Mouse (Mus musculus): Measurements from ENCODE around the gene Sspo. TPM values are rescaled to one million over a fixed set of nuclear protein-coding genes. Genes with fewer than 3 reads are reported as not detected.
A peak's percentile ranks its signal among the peaks of the same experiment; 100 is the strongest.
"Not testable (repeated sequence)": the region's sequence is repeated elsewhere in the genome, so short reads cannot be mapped to it uniquely, and the experiment has no call there.

Gene Sspo
- polyA plus RNA-seq, 1 experiment from 2014 or later = 0.14 TPM

DNA sequence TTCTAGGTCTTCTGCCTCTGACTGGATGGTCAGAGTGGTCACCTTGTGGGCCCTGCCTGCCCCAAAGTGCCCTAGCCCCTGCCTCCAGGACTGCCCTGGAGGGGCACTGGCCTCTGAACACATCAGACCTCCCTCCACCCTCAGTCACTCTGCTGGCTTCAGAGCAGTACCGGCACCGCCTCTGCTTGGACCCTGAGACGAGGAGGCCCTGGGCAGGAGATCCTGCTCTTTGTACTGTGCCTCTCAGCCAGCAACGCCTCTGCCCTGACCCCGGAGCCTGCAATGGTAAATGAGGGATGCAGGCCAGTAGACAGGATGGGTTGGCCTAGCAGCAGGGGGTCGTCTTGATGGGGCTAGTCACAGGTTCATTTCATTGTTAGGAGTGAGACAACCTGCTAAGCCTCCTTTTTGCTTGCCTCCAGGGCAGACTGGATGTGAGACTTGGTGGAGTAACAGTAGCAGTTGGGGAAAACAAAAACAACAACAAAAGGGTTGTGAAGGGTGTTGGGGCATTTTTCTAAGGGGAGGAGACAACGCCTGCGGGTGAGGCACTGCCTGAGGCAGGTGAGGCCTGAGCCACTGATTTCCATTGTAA, 45.2 kb downstream of the Sspo start:
- Histone ChIP-seq H3K27ac (ENCODE audit: low read length) (no peak overlapping the region), H3K27me3 (ENCODE audit: control insufficient read depth, insufficient read depth, low read depth, low read length) (no peaks in the 10 kb centered on the region), H3K36me3 (ENCODE audit: control insufficient read depth, insufficient read depth, low read length) (no peaks in the 10 kb centered on the region), H3K4me1 (replicated peaks; ENCODE audit: control insufficient read depth, insufficient read depth, low read length) (peaks cover 3% of the 10 kb centered on the region; the same call in 1 of the 2 replicates), H3K4me2 (ENCODE audit: low read depth, low read length) (no peak overlapping the region), H3K4me3 (ENCODE audit: low read length) (no peak overlapping the region), H3K9me3 (ENCODE audit: control insufficient read depth, low read length) (no peaks in the 10 kb centered on the region), H3K9ac (ENCODE audit: low read length) (no peak overlapping the region)
- 36% methylated on average over 8 of the region's 8 CpGs for WGBS
- ATAC-seq (ENCODE audit: low read depth) = no peak

- no peak overlapping the region for H3K9ac ChIP-seq (ENCODE audit: low read length)
- no peak overlapping the region for H3K4me3 ChIP-seq (ENCODE audit: low read length)
- no peak for ATAC-seq (ENCODE audit: low read depth)
- H3K4me1 ChIP-seq (replicated peaks; ENCODE audit: control insufficient read depth, insufficient read depth, low read length) = no peaks in the 10 kb centered on the region
- no peak overlapping the region for H3K4me2 ChIP-seq (ENCODE audit: low read depth, low read length)
- H3K27ac ChIP-seq (ENCODE audit: low read length) = no peak overlapping the region
- 85% methylated on average over 4 of the region's 4 CpGs for WGBS
- H3K27me3 ChIP-seq (ENCODE audit: control insufficient read depth, insufficient read depth, low read depth, low read length) = no peaks in the 10 kb centered on the region
- no peaks in the 10 kb centered on the region for H3K36me3 ChIP-seq (ENCODE audit: control insufficient read depth, insufficient read depth, low read length)
- no peaks in the 10 kb centered on the region for H3K9me3 ChIP-seq (ENCODE audit: control insufficient read depth, low read length)
Measured at GRCm38 (mm10) chr6:48497521-48497920, 49.5 kb downstream of the Sspo start.

DNA sequence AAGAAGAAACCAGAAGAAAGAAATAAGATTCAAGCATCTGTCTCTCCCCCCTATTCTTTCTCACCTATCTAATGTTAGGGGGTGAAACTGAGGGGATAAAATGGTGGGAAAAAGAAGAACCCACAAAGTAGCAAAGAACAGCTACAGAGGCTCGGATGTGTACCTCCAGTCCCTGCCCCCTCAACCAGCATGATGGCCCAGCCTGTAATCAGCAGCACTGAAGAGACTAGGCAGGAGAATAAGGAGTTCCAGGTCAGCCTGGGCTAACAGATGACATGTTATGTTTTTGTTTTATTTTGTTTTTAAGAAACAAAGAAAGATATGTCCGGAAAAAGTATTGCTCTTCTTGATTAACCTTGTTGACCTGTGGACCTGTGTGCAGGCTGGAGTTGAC, 55.8 kb downstream of the Sspo start:
- Histone ChIP-seq H3K4me3 (ENCODE audit: low read length) (peak overlapping the region; percentile 84), H3K27ac (ENCODE audit: low read length) (no peak overlapping the region), H3K27me3 (ENCODE audit: control insufficient read depth, insufficient read depth, low read depth, low read length) (no peaks in the 10 kb centered on the region), H3K36me3 (ENCODE audit: control insufficient read depth, insufficient read depth, low read length) (no peaks in the 10 kb centered on the region), H3K4me1 (replicated peaks; ENCODE audit: control insufficient read depth, insufficient read depth, low read length) (peaks cover 6% of the 10 kb centered on the region), H3K4me2 (ENCODE audit: low read depth, low read length) (no peak overlapping the region), H3K9me3 (ENCODE audit: control insufficient read depth, low read length) (no peaks in the 10 kb centered on the region), H3K9ac (ENCODE audit: low read length) (no peak overlapping the region)
- 6% methylated on average over 2 of the region's 2 CpGs for WGBS
- ATAC-seq (ENCODE audit: low read depth) = peak; percentile 42

- Histone ChIP-seq H3K27me3 (ENCODE audit: control insufficient read depth, insufficient read depth, low read depth, low read length) (no peaks in the 10 kb centered on the region), H3K27ac (ENCODE audit: low read length) (peak overlapping the region; percentile 67), H3K9ac (ENCODE audit: low read length) (peak overlapping the region; percentile 82), H3K9me3 (ENCODE audit: control insufficient read depth, low read length) (no peaks in the 10 kb centered on the region), H3K4me1 (replicated peaks; ENCODE audit: control insufficient read depth, insufficient read depth, low read length) (peaks cover 6% of the 10 kb centered on the region), H3K4me2 (ENCODE audit: low read depth, low read length) (peak overlapping the region; percentile 76), H3K36me3 (ENCODE audit: control insufficient read depth, insufficient read depth, low read length) (no peaks in the 10 kb centered on the region), H3K4me3 (ENCODE audit: low read length) (peak overlapping the region; percentile 84)
- ATAC-seq (ENCODE audit: low read depth) = peak; percentile 98
- WGBS = under 1% methylated on average over 26 of the region's 26 CpGs
Measured at GRCm38 (mm10) chr6:48504241-48504854, 56.3 kb downstream of the Sspo start.

DNA sequence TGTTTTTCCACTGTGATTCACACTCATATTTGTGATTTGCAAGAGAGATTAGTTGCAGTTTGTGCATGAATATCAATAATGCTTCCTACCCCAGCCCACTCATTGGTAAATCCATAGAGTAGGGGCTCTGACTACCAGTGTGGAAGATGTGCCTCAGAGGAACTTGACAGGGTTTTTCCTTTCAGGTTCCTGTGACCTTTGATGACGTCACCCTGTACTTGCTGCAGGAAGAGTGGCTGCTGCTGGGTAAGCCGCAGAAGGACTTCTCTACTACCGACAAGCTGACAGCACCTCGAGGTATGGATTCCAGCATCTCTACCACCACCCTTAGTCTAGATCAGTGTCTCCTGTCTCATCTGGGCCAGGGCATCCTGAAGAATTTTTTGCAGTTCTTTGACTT, 60.1 kb downstream of the Sspo start:
- WGBS = 52% methylated on average over 4 of the region's 4 CpGs
- no peak for ATAC-seq (ENCODE audit: low read depth)
- H3K27me3 ChIP-seq (ENCODE audit: control insufficient read depth, insufficient read depth, low read depth, low read length) = no peaks in the 10 kb centered on the region

GRCm38 (mm10) chr6:48510426-48510825, 62.4 kb downstream of the Sspo start:
- Histone ChIP-seq H3K4me2 (ENCODE audit: low read depth, low read length) (no peak overlapping the region), H3K9ac (ENCODE audit: low read length) (no peak overlapping the region), H3K4me1 (replicated peaks; ENCODE audit: control insufficient read depth, insufficient read depth, low read length) (no peaks in the 10 kb centered on the region), H3K27ac (ENCODE audit: low read length) (no peak overlapping the region), H3K4me3 (ENCODE audit: low read length) (no peak overlapping the region), H3K36me3 (ENCODE audit: control insufficient read depth, insufficient read depth, low read length) (no peaks in the 10 kb centered on the region; the same call in none of the 2 replicates), H3K27me3 (ENCODE audit: control insufficient read depth, insufficient read depth, low read depth, low read length) (no peaks in the 10 kb centered on the region), H3K9me3 (ENCODE audit: control insufficient read depth, low read length) (no peaks in the 10 kb centered on the region)
- 78% methylated on average over 4 of the region's 4 CpGs for WGBS
- ATAC-seq (ENCODE audit: low read depth) = no peak

More for the DNA sequence above, 60.1 kb downstream of the Sspo start:
- Histone ChIP-seq H3K4me2 (ENCODE audit: low read depth, low read length) (no peak overlapping the region), H3K36me3 (ENCODE audit: control insufficient read depth, insufficient read depth, low read length) (no peaks in the 10 kb centered on the region; the same call in 1 of the 2 replicates), H3K9ac (ENCODE audit: low read length) (no peak overlapping the region), H3K4me3 (ENCODE audit: low read length) (no peak overlapping the region), H3K27ac (ENCODE audit: low read length) (no peak overlapping the region), H3K9me3 (ENCODE audit: control insufficient read depth, low read length) (no peaks in the 10 kb centered on the region), H3K4me1 (replicated peaks; ENCODE audit: control insufficient read depth, insufficient read depth, low read length) (peaks cover 6% of the 10 kb centered on the region)

DNA sequence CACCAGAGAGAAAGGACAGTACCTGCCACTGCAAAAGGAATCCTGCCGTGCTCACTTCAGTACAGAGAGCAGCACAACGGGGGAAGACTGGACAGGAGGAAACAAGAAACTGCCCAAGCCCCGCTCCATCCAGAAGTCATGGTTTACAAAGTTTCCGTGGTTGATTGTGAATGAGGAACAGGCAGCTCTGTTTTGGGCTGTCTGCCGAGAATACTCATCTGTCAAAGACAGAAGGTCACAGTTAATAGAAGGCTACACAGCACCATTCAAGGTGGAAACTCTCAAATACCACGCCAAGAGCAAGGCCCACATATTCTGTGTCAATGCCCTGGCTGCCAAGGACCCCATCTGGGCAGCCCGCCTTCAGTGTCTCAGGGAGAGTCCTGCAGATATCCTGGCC, 63.8 kb downstream of the Sspo start:
- WGBS = 83% methylated on average over 7 of the region's 7 CpGs
- H3K36me3 ChIP-seq (ENCODE audit: control insufficient read depth, insufficient read depth, low read length) = peaks cover 5% of the 10 kb centered on the region

GRCm38 (mm10) chr6:48524882-48525281, 76.9 kb downstream of the Sspo start:
- not testable (repeated sequence) for H3K9me3 ChIP-seq (ENCODE audit: control insufficient read depth, low read length); H3K27ac ChIP-seq (ENCODE audit: low read length); H3K4me3 ChIP-seq (ENCODE audit: low read length); H3K27me3 ChIP-seq (ENCODE audit: control insufficient read depth, insufficient read depth, low read depth, low read length); H3K36me3 ChIP-seq (ENCODE audit: control insufficient read depth, insufficient read depth, low read length); H3K4me2 ChIP-seq (ENCODE audit: low read depth, low read length); H3K9ac ChIP-seq (ENCODE audit: low read length); H3K4me1 ChIP-seq (replicated peaks; ENCODE audit: control insufficient read depth, insufficient read depth, low read length); ATAC-seq (ENCODE audit: low read depth)
- WGBS = 91% methylated on average over 14 of the region's 16 CpGs

More for the DNA sequence above, 63.8 kb downstream of the Sspo start:
- Histone ChIP-seq H3K4me3 (ENCODE audit: low read length) (no peak overlapping the region), H3K4me2 (ENCODE audit: low read depth, low read length) (no peak overlapping the region), H3K9me3 (ENCODE audit: control insufficient read depth, low read length) (no peaks in the 10 kb centered on the region), H3K4me1 (replicated peaks; ENCODE audit: control insufficient read depth, insufficient read depth, low read length) (no peaks in the 10 kb centered on the region), H3K9ac (ENCODE audit: low read length) (no peak overlapping the region), H3K27me3 (ENCODE audit: control insufficient read depth, insufficient read depth, low read depth, low read length) (no peaks in the 10 kb centered on the region), H3K27ac (ENCODE audit: low read length) (no peak overlapping the region)
- ATAC-seq (ENCODE audit: low read depth) = no peak

DNA sequence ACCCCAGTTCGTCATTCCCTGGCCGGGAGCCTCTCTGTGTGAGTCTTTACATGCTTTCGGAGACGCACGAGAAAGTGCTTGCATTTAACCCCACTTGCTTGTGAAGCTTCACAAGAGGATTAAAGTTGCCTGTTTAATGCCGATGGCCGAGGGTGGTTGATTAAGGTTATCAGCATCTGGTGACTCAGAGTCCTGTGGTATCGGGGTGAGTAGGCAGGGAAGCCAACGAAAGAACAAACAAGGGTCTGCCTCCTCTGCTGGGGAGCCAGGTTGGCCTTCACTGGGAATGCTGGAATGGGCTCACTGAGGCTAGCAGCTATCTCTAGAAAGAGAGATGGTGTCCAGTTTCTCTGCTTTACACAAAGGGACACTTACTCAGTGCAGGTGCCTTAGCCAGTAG, 79.9 kb downstream of the Sspo start:
- Histone ChIP-seq H3K27ac (ENCODE audit: low read length) (no peak overlapping the region), H3K9me3 (ENCODE audit: control insufficient read depth, low read length) (no peaks in the 10 kb centered on the region), H3K9ac (ENCODE audit: low read length) (no peak overlapping the region), H3K4me1 (replicated peaks; ENCODE audit: control insufficient read depth, insufficient read depth, low read length) (peaks cover 3% of the 10 kb centered on the region; the same call in 1 of the 2 replicates), H3K27me3 (ENCODE audit: control insufficient read depth, insufficient read depth, low read depth, low read length) (no peaks in the 10 kb centered on the region), H3K36me3 (ENCODE audit: control insufficient read depth, insufficient read depth, low read length) (no peaks in the 10 kb centered on the region), H3K4me3 (ENCODE audit: low read length) (no peak overlapping the region), H3K4me2 (ENCODE audit: low read depth, low read length) (no peak overlapping the region)
- no peak for ATAC-seq (ENCODE audit: low read depth)
- WGBS = 81% methylated on average over 9 of the region's 9 CpGs

All from lung, embryonic 16.5 days (tissue).